Mouse (Mus musculus) midbrain, embryonic 13.5 days (tissue): Measurements from ENCODE around the gene Cd5l. TPM values are rescaled to one million over a fixed set of nuclear protein-coding genes. Genes with fewer than 3 reads are reported as not detected.
"Not testable (repeated sequence)": the region's sequence is repeated elsewhere in the genome, so short reads cannot be mapped to it uniquely, and the experiment has no call there.

Experiments
- ATAC-seq: fragments of 200-750 bp; cut with Nextera tagmentation; 2 replicates; pipeline ENCODE4 v1.8.0; 2017; ENCODE audit warnings: mild to moderate bottlenecking, moderate TSS enrichment, moderate library complexity
- H3K27ac ChIP-seq: fragments of 300-500 bp; sonication (generic); 2 replicates; pipeline ENCODE4 v1.5.1; 2015; ENCODE audit warnings: inconsistent platforms, mild to moderate bottlenecking, moderate library complexity
- H3K27me3 ChIP-seq: fragments of 300-500 bp; sonication (generic); 2 replicates; pipeline ENCODE4 v1.6.1; 2015; ENCODE audit warnings: mild to moderate bottlenecking, inconsistent platforms
- H3K36me3 ChIP-seq: fragments of 300-500 bp; sonication (generic); 2 replicates; pipeline ENCODE4 v1.6.1; 2015; ENCODE audit warnings: mild to moderate bottlenecking, inconsistent platforms
- H3K4me1 ChIP-seq: fragments of 300-500 bp; sonication (generic); replicated peaks from 2 replicates; pipeline ENCODE4 v1.6.1; 2015; ENCODE audit warnings: inconsistent platforms
- H3K4me2 ChIP-seq: fragments of 300-500 bp; sonication (generic); replicated peaks from 2 replicates; pipeline ENCODE4 v1.6.1; 2015; ENCODE audit warnings: moderate library complexity, mild to moderate bottlenecking, inconsistent platforms
- H3K4me3 ChIP-seq: fragments of 300-500 bp; sonication (generic); replicated peaks from 2 replicates; pipeline ENCODE4 v1.5.1; 2015; ENCODE audit warnings: mild to moderate bottlenecking, inconsistent platforms
- H3K9ac ChIP-seq: fragments of 300-500 bp; sonication (generic); replicated peaks from 2 replicates; pipeline ENCODE4 v1.6.1; 2015; ENCODE audit warnings: mild to moderate bottlenecking, inconsistent platforms
- H3K9me3 ChIP-seq: fragments of 300-500 bp; sonication (generic); 2 replicates; pipeline ENCODE4 v1.6.1; 2016; ENCODE audit warnings: mild to moderate bottlenecking, inconsistent platforms
- whole genome bisulfite sequencing: fragments of 180-500 bp; shearing (Covaris S2); methylation state at CpG from one replicate; pipeline ENCODE4 v1.1.7; 2015; 5-methylcytosine and 5-hydroxymethylcytosine counted together
- polyA plus RNA-seq: library from polyadenylated mRNA; unstranded; fragments of >200 nt; fragmentation: Nextera tagmentation; extraction: Ambion mirVana; gene quantifications from 2 replicates; pipeline ENCODE4 v1.2.1, GENCODE M21; 2015

Cd5l gene
- polyA plus RNA-seq, result not detected in 2 replicates

DNA sequence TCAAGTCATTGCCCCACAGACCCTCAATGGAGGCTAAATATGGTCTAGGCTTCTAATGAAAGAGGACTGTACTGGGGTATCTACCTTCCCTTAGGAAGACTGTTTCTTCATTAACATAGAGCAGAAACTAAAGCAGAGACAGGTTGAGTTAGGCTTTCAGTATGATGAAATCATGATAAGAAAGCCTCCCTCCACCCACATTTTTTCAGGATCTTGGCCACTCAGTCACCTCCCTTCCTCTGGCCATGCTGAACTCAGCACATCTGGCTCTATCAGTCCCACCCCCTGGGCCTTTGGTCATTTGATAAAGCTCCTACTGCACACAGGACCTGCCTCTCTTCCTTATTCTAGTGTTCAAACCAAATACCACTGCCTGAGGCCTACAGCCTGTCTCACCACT, at the start of gene Cd5l:
Cd5l (plus strand) TSS at position 301 of the 400 bp plus-strand sequence.
- Histone ChIP-seq H3K36me3 (no peaks in the 10 kb centered on the region), H3K27ac (no peak within 1 kb of the TSS)
- ATAC-seq, result no peak

DNA sequence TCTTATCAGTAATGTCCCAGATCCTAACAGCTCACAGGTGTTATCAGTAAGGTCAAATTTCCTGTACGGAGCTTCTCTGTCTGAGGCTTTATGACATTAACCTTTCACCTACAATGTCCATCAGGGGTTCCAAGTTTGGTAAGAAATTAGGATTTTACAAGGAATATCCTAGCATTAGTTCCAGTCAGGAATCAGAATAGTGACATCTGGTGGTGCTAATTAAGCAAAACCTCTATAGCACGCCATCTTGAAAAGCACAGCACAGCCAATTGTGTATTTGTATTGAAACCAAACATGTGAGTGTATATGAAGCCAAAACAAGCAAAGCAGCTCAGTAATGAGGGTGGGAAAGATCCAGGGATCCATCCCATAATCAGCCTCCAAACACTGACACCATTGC, 47.8 kb upstream of the Cd5l start:
- Histone ChIP-seq H3K9me3 (no peaks in the 10 kb centered on the region), H3K27me3 (no peaks in the 10 kb centered on the region), H3K4me1 (no peaks in the 10 kb centered on the region), H3K36me3 (no peaks in the 10 kb centered on the region), H3K27ac (no peak overlapping the region), H3K4me2 (no peak overlapping the region), H3K9ac (no peak overlapping the region), H3K4me3 (no peak overlapping the region)
- ATAC-seq, result no peak
- 84% methylated on average over 2 of the region's 2 CpGs for WGBS

More for the DNA sequence above, at the start of gene Cd5l:
- H3K4me3 ChIP-seq, result no peak within 1 kb of the TSS
- no peaks in the 10 kb centered on the region for H3K27me3 ChIP-seq
- H3K9ac ChIP-seq, result no peak within 1 kb of the TSS
- H3K9me3 ChIP-seq, result no peaks in the 10 kb centered on the region
- H3K4me2 ChIP-seq, result no peak within 1 kb of the TSS
- no peaks in the 10 kb centered on the region for H3K4me1 ChIP-seq

GRCm38 (mm10) chr3:87322557-87322956, 35.1 kb upstream of the Cd5l start:
- H3K4me1 ChIP-seq, result no peaks in the 10 kb centered on the region
- no peaks in the 10 kb centered on the region for H3K36me3 ChIP-seq
- no peak overlapping the region for H3K9ac ChIP-seq
- no peaks in the 10 kb centered on the region for H3K27me3 ChIP-seq
- no peak overlapping the region for H3K27ac ChIP-seq
- no peak overlapping the region for H3K4me2 ChIP-seq
- no peak overlapping the region for H3K4me3 ChIP-seq
- 51% methylated on average over 4 of the region's 4 CpGs for WGBS
- no peaks in the 10 kb centered on the region for H3K9me3 ChIP-seq
- no peak for ATAC-seq

DNA sequence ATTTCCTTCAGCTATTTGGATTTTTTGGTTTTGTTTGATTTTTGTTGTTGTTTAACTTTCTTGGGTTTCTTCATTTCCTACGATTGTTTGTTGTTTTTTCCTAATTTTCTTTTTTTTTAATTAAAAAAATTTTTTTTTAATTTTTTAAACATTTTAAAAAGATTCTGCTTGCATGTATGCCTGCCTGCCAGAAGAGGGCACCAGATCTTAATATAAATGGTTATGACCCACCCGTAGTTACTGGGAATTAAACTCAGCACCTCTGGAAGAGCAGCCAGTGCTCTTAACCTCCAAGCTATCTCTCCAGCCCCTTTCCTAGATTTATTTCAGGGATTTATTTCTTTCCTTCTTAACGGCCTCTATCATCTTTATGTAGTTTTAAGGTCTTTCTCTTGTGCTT, 33.9 kb upstream of the Cd5l start:
- Histone ChIP-seq H3K4me1 (no peaks in the 10 kb centered on the region), H3K36me3 (no peaks in the 10 kb centered on the region), H3K4me3 (no peak overlapping the region), H3K27ac (no peak overlapping the region), H3K9me3 (no peaks in the 10 kb centered on the region), H3K4me2 (no peak overlapping the region), H3K27me3 (no peaks in the 10 kb centered on the region), H3K9ac (no peak overlapping the region)
- WGBS, result 14% methylated on average over 3 of the region's 3 CpGs
- ATAC-seq, result no peak

GRCm38 (mm10) chr3:87337899-87338298, 19.8 kb upstream of the Cd5l start:
- no peak for ATAC-seq
- 90% methylated on average over 5 of the region's 5 CpGs for WGBS
- no peaks in the 10 kb centered on the region for H3K27me3 ChIP-seq

DNA sequence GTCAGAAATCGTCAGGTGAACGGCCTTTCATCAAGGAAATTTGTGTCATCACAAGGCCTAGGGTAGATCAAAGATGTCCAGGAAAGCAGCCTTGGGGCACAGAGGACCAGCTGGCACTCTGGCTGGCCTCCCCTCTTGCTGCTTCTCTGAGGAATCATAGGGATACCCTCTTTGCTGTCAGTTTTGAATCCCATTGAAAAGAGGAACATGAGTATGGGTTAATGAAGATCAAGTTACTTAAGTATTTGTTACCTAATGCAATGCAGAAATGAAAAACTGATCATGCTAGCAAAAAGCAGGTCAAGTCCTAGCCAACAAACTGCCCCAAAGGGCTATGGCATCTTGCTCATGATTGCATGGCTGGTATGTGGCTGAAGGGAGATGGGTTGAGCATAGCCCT, 6.7 kb upstream of the Cd5l start:
- not testable (repeated sequence) for H3K4me2 ChIP-seq, H3K27ac ChIP-seq, H3K36me3 ChIP-seq, H3K27me3 ChIP-seq, H3K4me3 ChIP-seq, H3K9ac ChIP-seq, ATAC-seq, H3K9me3 ChIP-seq, H3K4me1 ChIP-seq
- 90% methylated on average over 2 of the region's 2 CpGs for WGBS

More at GRCm38 (mm10) chr3:87337899-87338298, 19.8 kb upstream of the Cd5l start:
- Histone ChIP-seq H3K4me2 (no peak overlapping the region), H3K9ac (no peak overlapping the region), H3K27ac (no peak overlapping the region), H3K4me1 (no peaks in the 10 kb centered on the region), H3K4me3 (no peak overlapping the region), H3K9me3 (no peaks in the 10 kb centered on the region), H3K36me3 (no peaks in the 10 kb centered on the region)

DNA sequence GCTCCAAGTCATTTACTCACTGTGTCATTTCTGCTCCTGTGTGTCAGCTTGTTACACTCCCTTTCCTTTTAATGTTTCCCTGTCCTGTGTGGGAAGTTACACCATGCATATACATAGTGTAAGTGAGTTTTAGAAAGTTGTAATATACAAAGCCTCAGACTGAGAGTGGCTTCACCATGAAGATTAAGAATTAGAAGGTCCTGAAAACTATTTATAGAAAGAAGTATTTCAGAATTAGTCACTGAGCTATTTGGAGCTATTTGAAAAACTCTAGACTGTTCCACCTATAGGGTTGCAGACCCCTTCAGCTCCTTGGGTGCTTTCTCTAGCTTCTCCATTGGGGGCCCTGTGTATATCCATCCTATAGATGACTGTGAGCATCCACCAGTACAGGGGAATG, 1.5 kb downstream of the Cd5l start:
- H3K9ac ChIP-seq, result no peak overlapping the region
- H3K9me3 ChIP-seq, result no peaks in the 10 kb centered on the region
- no peak for ATAC-seq
- no peaks in the 10 kb centered on the region for H3K27me3 ChIP-seq
- H3K27ac ChIP-seq, result no peak overlapping the region
- H3K4me1 ChIP-seq, result no peaks in the 10 kb centered on the region
- H3K4me2 ChIP-seq, result no peak overlapping the region
- no peaks in the 10 kb centered on the region for H3K36me3 ChIP-seq
- H3K4me3 ChIP-seq, result no peak overlapping the region

GRCm38 (mm10) chr3:87360466-87360865, 2.8 kb downstream of the Cd5l start:
- Histone ChIP-seq H3K4me1 (no peaks in the 10 kb centered on the region), H3K27me3 (no peaks in the 10 kb centered on the region), H3K4me3 (no peak overlapping the region), H3K36me3 (no peaks in the 10 kb centered on the region), H3K9ac (no peak overlapping the region), H3K27ac (no peak overlapping the region), H3K9me3 (no peaks in the 10 kb centered on the region), H3K4me2 (no peak overlapping the region)
- WGBS, result 89% methylated on average over 6 of the region's 6 CpGs
- ATAC-seq, result no peak

DNA sequence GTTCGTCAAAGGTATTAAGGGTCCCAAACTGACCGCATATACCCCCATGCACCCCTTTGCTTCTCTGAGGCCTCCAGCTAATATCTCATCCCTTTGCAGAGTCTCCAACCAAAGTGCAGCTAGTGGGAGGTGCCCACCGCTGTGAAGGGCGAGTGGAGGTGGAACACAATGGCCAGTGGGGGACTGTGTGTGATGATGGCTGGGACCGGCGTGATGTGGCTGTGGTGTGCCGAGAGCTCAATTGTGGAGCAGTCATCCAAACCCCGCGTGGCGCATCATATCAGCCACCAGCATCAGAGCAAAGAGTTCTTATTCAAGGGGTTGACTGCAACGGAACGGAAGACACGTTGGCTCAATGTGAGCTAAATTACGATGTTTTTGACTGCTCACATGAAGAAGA, 8.0 kb downstream of the Cd5l start:
- 92% methylated on average over 14 of the region's 14 CpGs for WGBS
- Histone ChIP-seq H3K9ac (no peak overlapping the region), H3K4me1 (no peaks in the 10 kb centered on the region), H3K27ac (no peak overlapping the region), H3K4me3 (no peak overlapping the region), H3K9me3 (no peaks in the 10 kb centered on the region), H3K36me3 (no peaks in the 10 kb centered on the region), H3K4me2 (no peak overlapping the region), H3K27me3 (no peaks in the 10 kb centered on the region)
- no peak for ATAC-seq

DNA sequence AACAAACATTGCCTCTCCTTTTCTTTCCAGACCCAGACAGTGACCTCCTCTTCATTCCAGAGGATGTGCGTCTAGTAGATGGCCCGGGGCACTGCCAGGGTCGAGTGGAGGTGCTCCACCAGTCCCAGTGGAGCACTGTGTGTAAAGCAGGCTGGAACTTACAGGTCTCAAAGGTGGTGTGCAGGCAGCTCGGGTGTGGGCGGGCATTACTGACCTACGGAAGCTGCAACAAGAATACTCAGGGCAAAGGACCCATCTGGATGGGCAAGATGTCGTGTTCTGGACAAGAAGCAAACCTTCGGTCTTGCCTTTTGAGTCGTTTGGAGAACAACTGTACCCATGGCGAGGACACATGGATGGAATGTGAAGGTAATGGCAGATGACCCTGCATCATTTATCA, 9.8 kb downstream of the Cd5l start:
- Histone ChIP-seq H3K9ac (no peak overlapping the region), H3K36me3 (no peaks in the 10 kb centered on the region), H3K27me3 (no peaks in the 10 kb centered on the region), H3K4me2 (no peak overlapping the region), H3K4me1 (no peaks in the 10 kb centered on the region), H3K9me3 (no peaks in the 10 kb centered on the region), H3K4me3 (no peak overlapping the region), H3K27ac (no peak overlapping the region)
- 87% methylated on average over 10 of the region's 10 CpGs for WGBS
- ATAC-seq, result no peak

DNA sequence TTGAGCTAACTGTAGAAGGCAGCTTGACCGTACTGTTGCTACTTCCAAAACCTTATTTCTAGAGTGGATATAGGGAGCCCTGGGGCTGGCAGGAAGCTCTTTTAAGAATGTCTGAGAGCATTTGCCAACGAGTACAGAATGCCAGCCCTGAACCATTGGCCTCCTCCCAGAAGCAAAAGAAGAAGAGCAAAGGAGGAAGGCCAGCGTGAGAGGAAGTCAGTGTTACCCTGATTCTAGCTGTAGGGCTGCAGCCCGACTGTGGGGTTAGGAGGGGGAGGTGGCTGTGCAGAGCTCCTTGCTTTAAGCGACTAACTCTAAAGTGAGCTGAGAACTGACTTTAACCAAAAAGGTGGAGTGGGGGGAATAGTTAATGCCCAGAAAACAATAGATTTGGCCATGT, 11.5 kb downstream of the Cd5l start:
- WGBS, result 84% methylated on average over 5 of the region's 5 CpGs

GRCm38 (mm10) chr3:87376195-87377165, 18.8 kb downstream of the Cd5l start, which contains the start of gene Fcrl1:
Gene Fcrl1 (plus strand): TSS chr3:87376387.
- H3K36me3 ChIP-seq, result no peaks in the 10 kb centered on the region
- H3K27me3 ChIP-seq, result no peaks in the 10 kb centered on the region
- H3K4me2 ChIP-seq, result no peak within 1 kb of the TSS
- WGBS, result 87% methylated on average over 18 of the region's 18 CpGs
- H3K27ac ChIP-seq, result no peak within 1 kb of the TSS
- H3K4me3 ChIP-seq, result no peak within 1 kb of the TSS
- no peak for ATAC-seq
- no peak within 1 kb of the TSS for H3K9ac ChIP-seq
- H3K9me3 ChIP-seq, result no peaks in the 10 kb centered on the region
- no peaks in the 10 kb centered on the region for H3K4me1 ChIP-seq

More for the DNA sequence above, 11.5 kb downstream of the Cd5l start:
- no peak overlapping the region for H3K4me3 ChIP-seq
- no peaks in the 10 kb centered on the region for H3K4me1 ChIP-seq
- no peaks in the 10 kb centered on the region for H3K27me3 ChIP-seq
- no peak for ATAC-seq
- H3K36me3 ChIP-seq, result no peaks in the 10 kb centered on the region
- H3K4me2 ChIP-seq, result no peak overlapping the region
- H3K27ac ChIP-seq, result no peak overlapping the region
- H3K9ac ChIP-seq, result no peak overlapping the region
- H3K9me3 ChIP-seq, result no peaks in the 10 kb centered on the region

DNA sequence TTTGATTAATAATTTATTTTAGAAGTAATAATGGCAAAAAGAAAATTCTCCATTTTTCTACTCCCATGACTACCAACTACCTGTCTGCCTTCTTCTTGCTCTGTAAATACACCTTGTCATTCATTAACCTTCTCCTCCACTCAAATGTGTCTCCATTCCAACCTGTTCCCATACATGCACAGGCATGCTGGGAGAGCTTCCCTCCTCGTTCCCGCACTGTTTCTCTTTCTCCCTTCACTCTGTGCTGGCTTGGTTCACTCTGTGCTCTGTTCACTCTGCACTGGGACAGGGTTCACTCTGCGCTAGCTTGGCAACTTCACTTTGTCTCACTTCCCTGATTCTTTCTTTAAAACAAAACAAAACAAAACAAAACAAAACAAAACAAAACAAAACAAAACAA, 19.5 kb downstream of the Cd5l start:
- Histone ChIP-seq H3K27ac (no peak overlapping the region), H3K36me3 (no peaks in the 10 kb centered on the region), H3K4me2 (no peak overlapping the region), H3K4me3 (no peak overlapping the region), H3K9me3 (no peaks in the 10 kb centered on the region), H3K4me1 (no peaks in the 10 kb centered on the region), H3K9ac (no peak overlapping the region), H3K27me3 (no peaks in the 10 kb centered on the region)
- 74% methylated on average over 3 of the region's 3 CpGs for WGBS
- no peak for ATAC-seq
